Mouse (Mus musculus) heart, postnatal 25 days (tissue): ENCODE measurements around the gene Ush2a. TPM values are rescaled to one million over a fixed set of nuclear protein-coding genes. Genes with fewer than 3 reads are reported as not detected.

Source experiments
- DNase-seq: peaks from one replicate; pipeline ENCODE4 v3.0.0; 2022; ENCODE audit warnings: low spot score
- intact Hi-C: fragments of 180-260 bp; cut with DNase I; formaldehyde crosslinking; loops from one replicate; pipeline ENCODE4 v1.15.1; 2025
- total RNA-seq, 2 experiments: library from RNA; stranded (reverse); gene quantifications; 2 replicates each; pipeline ENCODE4 v1.2.3; 2021

The Ush2a gene
- total RNA-seq, 2 experiments from 2014 or later = 0.08 TPM

GRCm38 (mm10) chr1:188643156-188643555 lies 381.3 kb downstream of the Ush2a start:
- no peak for DNase-seq
- intact Hi-C loops = no loop called here

- intact Hi-C loops = no loop called here
Observed at GRCm38 (mm10) chr1:188653001-188653400, 391.2 kb downstream of the Ush2a start.

GRCm38 (mm10) chr1:188656121-188656520 lies 394.3 kb downstream of the Ush2a start:
- intact Hi-C loops = no loop called here
- DNase-seq = no peak

More at GRCm38 (mm10) chr1:188653001-188653400, 391.2 kb downstream of the Ush2a start:
- DNase-seq = no peak

- intact Hi-C loops = no loop called here
- no peak for DNase-seq
Observed at GRCm38 (mm10) chr1:188659159-188659558, 397.3 kb downstream of the Ush2a start.

GRCm38 (mm10) chr1:188660339-188660738 lies 398.5 kb downstream of the Ush2a start:
- no peak for DNase-seq
- intact Hi-C loops = no loop called here

- intact Hi-C loops = no loop called here
- DNase-seq = peak; percentile 37
Observed at GRCm38 (mm10) chr1:188660882-188661281, 399.1 kb downstream of the Ush2a start.

GRCm38 (mm10) chr1:188667460-188667859 lies 405.6 kb downstream of the Ush2a start:
- no peak for DNase-seq
- intact Hi-C loops = no loop called here

- intact Hi-C loops = no loop called here
- DNase-seq = no peak
Observed at GRCm38 (mm10) chr1:188668513-188668912, 406.7 kb downstream of the Ush2a start.

- intact Hi-C loops = no loop called here
- DNase-seq = no peak
Observed at GRCm38 (mm10) chr1:188672871-188673270, 411.0 kb downstream of the Ush2a start.

- DNase-seq = no peak
- intact Hi-C loops = no loop called here
Observed at GRCm38 (mm10) chr1:188674640-188675510, 413.1 kb downstream of the Ush2a start.

GRCm38 (mm10) chr1:188675511-188675863 lies 413.7 kb downstream of the Ush2a start:
- no peak for DNase-seq
- intact Hi-C loops = no loop called here

GRCm38 (mm10) chr1:188678189-188678588 lies 416.4 kb downstream of the Ush2a start:
- no peak for DNase-seq
- intact Hi-C loops = no loop called here

- intact Hi-C loops = no loop called here
Observed at GRCm38 (mm10) chr1:188686362-188686761, 424.5 kb downstream of the Ush2a start.

GRCm38 (mm10) chr1:188696295-188696694 lies 434.5 kb downstream of the Ush2a start:
- intact Hi-C loops = no loop called here

More at GRCm38 (mm10) chr1:188686362-188686761, 424.5 kb downstream of the Ush2a start:
- DNase-seq = no peak

GRCm38 (mm10) chr1:188708176-188708575 lies 446.4 kb downstream of the Ush2a start:
- DNase-seq = no peak
- intact Hi-C loops = no loop called here

More at GRCm38 (mm10) chr1:188696295-188696694, 434.5 kb downstream of the Ush2a start:
- no peak for DNase-seq

GRCm38 (mm10) chr1:188708694-188709093 lies 446.9 kb downstream of the Ush2a start:
- intact Hi-C loops = no loop called here
- DNase-seq = no peak

GRCm38 (mm10) chr1:188714131-188714530 lies 452.3 kb downstream of the Ush2a start:
- intact Hi-C loops = no loop called here
- no peak for DNase-seq

- no peak for DNase-seq
- intact Hi-C loops = no loop called here
Observed at GRCm38 (mm10) chr1:188714941-188715340, 453.1 kb downstream of the Ush2a start.

- DNase-seq = no peak
- intact Hi-C loops = no loop called here
Observed at GRCm38 (mm10) chr1:188716886-188717285, 455.1 kb downstream of the Ush2a start.

- intact Hi-C loops = no loop called here
- no peak for DNase-seq
Observed at GRCm38 (mm10) chr1:188725122-188725995, 463.5 kb downstream of the Ush2a start.

- DNase-seq = no peak
- intact Hi-C loops = no loop called here
Observed at GRCm38 (mm10) chr1:188726937-188727336, 465.1 kb downstream of the Ush2a start.
